Mouse (Mus musculus) erythroblast, embryonic 14.5 days (primary cell): ENCODE data around the gene Chst11.

ENCODE experiments used
- GATA1 ChIP-seq: IDR thresholded peaks from 2 replicates; pipeline ENCODE4 v1.6.1; 2012; ENCODE audit warnings: low read length, inconsistent platforms, mixed read lengths
- TAL1 ChIP-seq: IDR thresholded peaks from 3 replicates; pipeline ENCODE4 v1.6.1; 2012; ENCODE audit warnings: low read length, inconsistent platforms, mixed read lengths

DNA sequence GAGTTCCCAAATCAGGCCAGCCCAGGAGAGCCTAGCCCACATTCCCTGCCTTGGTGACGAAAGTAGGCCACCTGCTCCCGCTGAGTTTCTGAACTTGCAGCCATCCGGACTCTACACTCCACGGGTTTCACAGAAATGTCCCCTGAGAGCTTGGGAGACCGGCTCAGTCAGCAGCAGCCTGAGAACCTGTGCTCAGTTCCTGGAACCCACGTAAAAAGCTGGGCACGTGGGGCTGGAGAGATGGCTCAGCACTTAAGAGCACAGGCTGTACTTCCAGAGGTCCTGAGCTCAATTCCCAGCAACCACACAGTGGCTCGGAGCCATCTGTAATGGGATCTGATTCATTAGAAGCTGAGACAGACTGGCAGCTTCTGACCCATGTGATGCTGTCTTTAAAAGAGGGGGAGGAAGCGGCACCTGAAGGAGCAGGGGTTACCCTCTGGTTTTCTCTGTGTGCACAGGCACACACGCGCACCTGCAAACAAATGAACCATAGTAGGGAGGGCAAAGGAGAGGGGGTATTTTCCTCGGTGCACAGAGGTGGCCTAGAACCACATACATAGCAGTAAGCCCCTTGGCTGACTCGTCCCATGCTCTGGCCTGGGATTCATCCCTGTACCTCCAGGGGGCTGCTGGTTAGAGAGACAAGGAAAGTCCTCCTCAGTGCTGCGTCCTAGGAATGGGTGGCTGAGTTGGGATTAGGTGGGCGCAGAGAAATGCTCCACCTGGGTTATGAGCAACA is 196.7 kb downstream of the Chst11 start:
- TF ChIP-seq GATA1 (no peak), TAL1 (no peak)
